Mouse (Mus musculus) heart, postnatal 4 days (tissue): ENCODE results near the gene Tll1. TPM values are rescaled to one million over a fixed set of nuclear protein-coding genes. Genes with fewer than 3 reads are reported as not detected.

Source experiments
- DNase-seq: peaks from one replicate; pipeline ENCODE4 v3.0.0; 2021
- total RNA-seq, 2 experiments: library from RNA; stranded (reverse); gene quantifications; 2 replicates each; pipeline ENCODE4 v1.2.3; 2021

Tll1 gene
- 1 to 10 TPM; 1.8 to 2.1 TPM for total RNA-seq

DNA sequence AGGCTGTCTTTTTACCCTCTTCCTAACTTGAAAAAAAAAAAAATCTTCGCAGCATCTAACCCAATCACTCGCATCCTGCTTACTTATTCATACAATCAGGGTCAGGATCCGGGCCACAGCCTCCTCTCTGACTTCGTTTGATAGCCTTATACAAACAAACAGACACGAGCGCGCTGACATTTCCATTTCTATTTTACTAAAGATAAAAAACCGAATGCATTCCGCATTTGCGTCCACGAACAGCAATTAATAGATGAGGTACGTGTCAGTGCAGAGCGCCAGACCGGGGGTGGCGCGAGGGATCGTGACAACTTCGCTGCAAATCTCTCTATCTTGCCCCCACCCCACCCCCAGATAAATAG, at the start of gene Tll1:
Gene Tll1 (minus strand): TSS at position 248 of the 362 bp plus-strand sequence.
- peak; percentile 4 for DNase-seq

DNA sequence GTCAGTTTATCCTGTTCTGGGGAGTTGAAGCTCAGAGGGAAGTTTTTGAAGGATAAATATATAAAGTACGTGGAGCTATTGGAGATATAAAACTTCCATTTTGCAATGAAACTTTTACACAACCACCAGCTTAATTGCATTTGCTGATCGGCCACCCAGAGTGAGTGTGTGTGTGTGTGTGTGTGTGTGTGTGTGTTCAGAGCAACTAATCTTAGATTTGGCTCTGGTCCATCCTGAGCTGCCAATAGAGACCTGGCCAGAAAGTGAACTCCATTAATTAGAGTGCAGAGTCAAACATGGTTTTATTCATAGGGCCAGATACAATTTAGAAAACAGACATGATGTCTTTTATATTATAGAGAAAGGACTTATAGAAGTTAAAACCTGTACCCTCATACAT, 32.6 kb upstream of the Tll1 start:
- DNase-seq: no peak

DNA sequence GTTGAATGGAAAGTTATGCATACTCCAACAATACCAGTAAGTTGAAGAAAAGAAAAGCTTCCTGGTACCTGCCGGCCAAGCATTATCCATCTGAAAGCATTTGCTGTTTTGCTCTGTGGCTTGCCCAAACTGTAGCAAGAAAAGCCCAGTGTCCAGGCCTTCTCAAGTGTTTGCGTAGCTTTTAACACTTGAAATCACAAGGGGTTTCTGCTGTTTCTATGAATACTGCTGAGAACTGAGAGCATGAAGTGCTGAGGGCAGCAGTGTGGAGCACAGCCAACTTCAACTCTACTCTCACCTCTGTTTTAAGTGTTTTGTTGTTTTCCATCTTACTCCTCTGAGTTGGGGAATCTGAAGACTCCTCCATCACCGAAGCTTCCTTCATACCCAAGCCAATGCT, 15.5 kb upstream of the Tll1 start:
- no peak for DNase-seq

GRCm38 (mm10) chr8:64217644-64218043, 11.6 kb upstream of the Tll1 start:
- DNase-seq: no peak

- DNase-seq: no peak
These were observed 10.2 kb upstream of the Tll1 start for GRCm38 (mm10) chr8:64216252-64216651.

DNA sequence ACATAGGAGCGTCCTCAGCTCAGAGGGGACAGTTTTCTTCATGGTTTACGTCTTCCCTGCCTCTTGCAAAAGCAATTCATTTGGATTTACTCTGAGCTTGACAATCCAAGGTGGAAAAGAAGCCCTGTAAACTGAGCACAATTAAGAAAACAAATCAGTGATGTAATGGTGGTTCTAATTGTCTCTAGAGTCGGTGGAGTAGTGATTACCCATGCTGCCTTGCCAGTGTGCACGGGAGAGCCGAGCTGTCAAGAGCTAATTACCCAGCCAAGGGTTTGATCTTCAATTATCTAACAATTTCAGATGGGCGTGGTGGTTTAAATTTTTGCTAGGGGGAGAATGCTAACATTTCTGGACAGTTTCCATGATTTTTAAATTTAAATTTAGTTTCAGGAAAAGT, 9.3 kb upstream of the Tll1 start:
- no peak for DNase-seq

DNA sequence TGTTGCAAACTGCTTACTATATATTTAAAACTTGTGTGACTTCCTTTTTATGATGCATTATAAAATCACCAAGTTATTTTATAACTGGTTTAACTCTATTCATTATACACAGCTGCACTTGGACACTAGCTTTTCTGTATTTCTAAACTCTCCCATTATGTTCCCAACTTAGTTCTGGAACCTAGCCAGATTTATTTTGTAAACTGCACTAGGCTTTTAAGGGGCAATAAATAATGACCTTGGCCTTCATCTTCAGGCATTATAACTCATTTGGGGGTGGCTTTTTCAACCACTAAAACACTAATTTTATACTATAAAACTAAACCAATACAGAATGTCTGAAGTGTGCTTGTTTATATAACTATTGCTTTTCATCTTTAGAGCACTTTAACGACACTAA, 8.8 kb upstream of the Tll1 start:
- DNase-seq: no peak

DNA sequence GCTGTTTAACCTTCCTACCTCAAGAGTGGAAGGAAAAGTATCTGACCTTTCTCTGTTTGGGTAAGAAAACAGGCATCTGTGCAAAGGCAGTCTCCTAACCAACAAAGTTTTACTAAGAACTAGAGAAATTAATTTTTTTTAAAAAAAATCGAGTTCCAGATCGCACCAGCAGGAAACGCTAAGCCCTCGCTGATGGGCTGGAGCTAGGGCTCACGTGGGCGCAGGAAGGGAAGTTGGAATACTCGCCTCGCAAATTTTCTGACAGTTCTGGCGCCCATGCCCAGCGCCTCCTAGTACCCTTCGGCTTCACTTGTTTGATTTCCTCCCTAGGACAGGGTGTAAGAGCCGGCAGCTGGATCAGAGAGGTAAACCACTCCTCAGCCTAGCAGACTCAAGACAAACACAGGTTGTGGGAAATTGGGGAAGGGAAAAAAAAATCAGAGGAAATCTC, 365 bp upstream of the Tll1 start:
- peak; percentile 31 for DNase-seq

DNA sequence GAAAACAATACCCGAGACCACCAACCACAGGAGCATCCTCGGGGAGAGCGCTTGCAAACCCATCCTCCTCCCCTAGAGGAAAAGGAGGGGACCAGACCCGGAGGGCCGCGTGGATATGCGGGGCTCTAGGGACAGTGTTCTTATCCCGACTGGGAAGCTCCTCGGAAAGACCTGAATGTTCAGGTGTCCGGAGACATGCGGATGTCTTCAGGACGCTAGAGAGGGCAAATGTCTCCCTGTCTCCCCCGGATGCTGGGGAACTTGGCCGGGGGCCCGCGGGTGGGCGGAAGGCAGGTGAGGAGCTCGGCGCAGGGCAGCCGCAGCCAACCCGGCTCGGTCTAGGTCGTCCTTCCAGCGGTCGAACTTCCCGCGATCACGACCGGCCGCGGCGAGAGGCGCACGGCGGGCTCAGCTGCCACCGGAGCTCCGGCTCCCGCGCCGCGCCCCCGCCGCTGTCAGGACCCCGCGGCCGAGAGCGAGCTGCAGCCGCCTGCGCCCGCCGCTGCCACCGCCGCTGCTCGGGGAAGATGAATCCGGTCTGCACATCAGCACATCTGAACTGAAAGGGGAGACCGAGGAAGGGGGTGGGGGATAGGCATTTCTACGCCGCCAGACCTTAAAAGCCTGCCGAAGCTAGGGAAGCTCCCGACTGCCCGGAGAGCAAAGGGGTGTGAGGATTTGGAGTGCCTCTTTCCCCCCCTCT, 599 bp downstream of the Tll1 start:
- peak; percentile 40 for DNase-seq

DNA sequence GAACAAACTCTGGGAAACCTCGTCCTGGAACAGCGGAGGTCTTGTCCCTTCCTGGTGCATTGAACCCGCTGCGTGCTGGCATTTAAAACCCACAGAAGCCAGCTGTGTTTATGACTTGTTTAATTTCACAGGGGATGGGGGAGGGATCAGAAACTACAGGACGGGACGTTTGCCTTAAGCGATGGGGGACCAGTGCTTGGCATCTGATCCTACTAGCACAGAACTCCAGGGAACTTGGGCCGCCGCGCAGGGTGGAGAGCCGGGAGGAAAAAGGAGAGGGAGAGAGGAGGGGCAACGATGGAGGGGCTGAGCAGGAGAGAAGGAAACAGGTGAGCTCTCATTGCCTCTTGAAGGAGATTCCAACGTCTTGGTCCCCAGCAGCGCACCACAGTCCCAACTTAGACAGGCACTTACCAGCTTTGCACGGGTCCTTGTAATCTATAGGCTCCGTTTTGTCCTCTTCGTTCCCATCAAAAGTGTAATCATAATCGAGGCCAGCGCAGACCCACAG, 1.2 kb downstream of the Tll1 start:
- no peak for DNase-seq

DNA sequence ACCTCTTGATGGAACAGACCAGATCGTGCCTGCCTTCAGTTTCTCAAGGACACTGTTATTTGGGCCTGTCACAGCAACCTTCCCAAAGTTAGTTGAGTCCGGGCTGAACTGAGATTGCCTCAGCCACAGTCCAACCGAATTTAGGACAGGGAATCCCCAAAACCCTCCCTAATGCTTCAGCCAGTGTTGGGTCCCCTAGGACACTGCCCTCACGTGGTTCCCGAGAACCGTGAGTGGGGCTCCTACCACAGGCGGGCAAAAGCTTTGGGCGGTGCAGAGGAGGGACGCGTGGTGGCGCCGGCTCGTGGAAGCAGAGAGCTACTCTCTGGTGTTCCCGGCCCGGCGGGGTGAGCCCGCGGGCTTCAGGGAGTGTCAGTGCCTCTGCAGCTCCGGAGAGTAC, 1.9 kb downstream of the Tll1 start:
- DNase-seq: peak; percentile 57

DNA sequence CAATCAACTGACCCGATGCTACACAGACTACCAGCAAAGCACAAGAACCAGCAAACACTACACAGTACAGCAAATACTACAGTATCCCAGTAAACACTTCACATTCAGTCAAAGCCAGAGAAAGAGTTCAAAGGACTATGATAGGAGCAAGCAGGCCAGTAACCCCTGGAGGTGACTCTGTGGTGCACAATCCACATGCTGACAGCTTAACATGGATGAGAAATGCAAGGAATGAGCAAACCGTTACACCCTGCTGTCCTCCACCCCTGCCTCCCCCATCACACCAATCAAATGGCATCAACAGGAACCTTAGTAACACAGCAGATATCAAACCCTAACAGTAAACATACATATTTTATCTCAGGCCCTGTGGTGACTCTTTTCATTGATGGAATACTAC, 7.7 kb downstream of the Tll1 start:
- no peak for DNase-seq

DNA sequence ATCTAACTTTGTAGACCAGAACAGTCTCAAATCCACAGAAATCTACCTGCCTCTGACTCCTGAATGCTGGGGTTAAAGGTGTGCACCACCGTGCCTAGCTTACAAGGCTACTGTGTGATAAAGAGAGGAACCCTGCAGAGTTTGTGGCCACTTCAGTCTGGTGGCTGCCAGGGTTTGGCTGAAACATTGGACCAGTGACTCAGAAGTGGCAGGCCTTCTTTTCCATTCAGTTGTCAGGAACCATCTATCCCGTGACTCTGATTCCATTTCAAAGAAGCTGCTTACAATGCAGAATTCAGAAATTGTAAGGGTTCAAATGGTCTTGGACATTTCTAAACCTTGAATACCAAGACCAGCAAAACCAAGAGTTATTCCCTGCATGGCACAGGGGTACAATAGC, 12.7 kb downstream of the Tll1 start:
- DNase-seq: no peak

DNA sequence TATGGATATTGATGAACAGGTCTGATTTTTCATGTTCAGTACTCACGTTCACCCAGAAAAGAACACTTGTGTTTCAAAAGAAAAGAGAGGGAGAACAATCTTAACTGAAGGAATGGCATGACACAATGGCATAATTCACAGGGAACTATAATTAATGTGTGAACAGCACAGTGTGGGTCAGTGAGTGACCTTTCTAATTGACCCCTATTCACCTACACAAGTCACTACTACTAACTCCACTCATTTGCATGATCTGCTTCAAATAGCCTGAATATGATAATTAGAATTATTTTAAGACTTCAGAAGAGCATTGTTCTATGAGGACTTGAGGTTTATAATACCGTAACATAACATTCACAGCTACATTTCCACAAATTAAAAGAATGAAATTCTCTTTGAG, 18.2 kb downstream of the Tll1 start:
- no peak for DNase-seq

GRCm38 (mm10) chr8:64176931-64177330, 29.1 kb downstream of the Tll1 start:
- DNase-seq: no peak

- no peak for DNase-seq
These were observed 31.2 kb downstream of the Tll1 start for GRCm38 (mm10) chr8:64174916-64175315.

DNA sequence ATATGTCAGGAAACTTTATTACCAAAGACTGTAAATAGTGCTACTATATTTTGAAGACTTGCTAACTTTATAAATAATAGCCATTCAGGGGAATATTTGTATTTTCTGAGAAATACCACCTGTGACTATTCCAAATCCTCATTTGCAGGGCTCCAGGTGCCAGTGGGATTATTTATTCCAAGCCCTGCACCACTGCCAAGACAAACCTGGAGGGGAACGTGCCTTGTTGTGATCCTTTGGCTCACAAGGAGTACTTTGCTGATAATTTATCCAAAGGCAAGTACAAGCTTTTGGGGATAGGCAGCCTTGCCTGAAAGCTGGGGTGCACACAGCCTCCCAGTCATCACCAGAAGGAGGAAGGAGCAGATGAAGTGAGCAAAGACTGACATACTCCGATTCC, 32.3 kb downstream of the Tll1 start:
- DNase-seq: no peak

DNA sequence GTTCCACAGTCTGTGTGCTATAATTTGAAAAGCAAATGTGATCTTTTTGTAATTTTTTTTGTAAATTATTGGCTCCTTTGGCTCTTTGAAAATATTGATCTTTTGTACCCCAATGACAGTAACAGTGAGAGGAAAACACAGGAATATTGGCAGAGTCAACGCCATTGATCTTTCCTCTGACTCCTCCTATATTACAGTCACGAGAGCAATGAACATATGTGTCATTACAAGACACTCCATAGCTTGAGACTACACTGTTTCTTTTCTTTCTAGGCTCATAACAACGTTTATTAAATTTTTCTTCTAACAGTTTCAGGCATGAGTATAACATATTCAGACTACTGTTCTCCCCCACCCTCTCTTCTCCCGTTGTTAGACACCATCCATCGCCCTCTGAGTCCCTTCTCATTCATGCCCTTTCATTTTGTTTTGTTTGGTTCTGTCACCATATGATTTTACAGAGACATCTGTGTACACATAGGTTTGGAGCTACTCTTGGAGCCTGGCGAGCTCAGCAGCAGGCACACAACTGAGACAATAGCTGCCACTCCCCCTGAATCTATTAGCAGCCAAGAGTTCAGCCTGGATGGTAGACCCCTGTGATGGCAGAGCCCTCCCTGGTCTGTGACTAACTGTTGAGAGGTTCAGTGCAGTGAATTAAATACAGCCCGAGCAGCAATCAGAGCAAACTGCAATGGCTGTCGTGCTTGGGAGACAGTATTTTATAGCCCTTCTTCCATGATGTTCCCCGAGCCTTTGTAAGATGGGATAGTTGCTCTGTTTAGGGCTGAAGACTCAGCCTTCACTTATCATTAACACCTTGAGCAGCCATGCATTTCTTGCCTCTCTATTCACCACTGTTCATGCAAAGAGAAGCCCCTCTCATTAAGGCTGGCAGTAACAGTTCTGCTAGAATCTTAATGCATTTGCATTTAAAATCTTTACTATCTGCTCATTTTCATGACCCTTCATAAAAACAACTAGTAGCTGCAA, 52.9 kb downstream of the Tll1 start:
- DNase-seq: no peak

GRCm38 (mm10) chr8:64152216-64152804, 53.8 kb downstream of the Tll1 start:
- DNase-seq: no peak

GRCm38 (mm10) chr8:64136593-64136992, 69.5 kb downstream of the Tll1 start:
- DNase-seq: no peak

DNA sequence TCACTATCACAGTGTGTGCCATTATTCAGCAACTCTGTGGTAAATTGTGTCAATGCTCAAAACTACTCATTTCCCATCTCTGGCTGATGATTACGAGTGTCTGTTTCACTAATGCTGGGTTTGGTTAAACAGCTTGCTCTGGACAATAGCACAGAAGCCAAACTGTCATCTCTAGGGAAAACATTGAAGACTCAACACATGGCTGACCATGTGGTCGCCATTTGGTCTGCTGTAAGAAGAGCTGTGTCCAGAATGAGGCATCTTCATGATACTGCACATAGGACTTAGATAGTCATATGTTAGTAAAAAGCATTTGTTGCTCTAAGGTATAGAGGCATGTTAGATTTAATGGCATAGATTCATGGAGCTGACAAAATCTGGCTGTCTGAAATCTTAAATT, 98.9 kb downstream of the Tll1 start:
- DNase-seq: no peak

DNA sequence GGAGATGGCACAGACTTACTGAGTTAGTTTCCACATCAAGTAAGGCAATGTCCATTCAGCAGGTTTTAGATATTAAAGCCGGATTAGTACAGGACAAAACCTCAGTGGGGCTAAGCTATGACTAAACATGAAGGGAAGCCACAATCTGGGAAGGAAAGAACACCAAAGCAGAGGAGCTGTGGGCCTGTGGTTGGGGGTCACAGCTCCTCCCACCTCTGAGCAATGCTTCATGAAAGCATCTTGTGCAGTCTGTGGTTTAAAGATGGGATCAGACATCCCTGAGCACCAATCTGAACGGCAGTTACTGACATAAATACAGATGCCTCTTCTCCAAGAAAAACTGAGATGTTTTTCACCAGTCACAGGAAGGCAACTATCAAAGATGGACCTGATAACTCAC, 132.7 kb downstream of the Tll1 start:
- DNase-seq: no peak

DNA sequence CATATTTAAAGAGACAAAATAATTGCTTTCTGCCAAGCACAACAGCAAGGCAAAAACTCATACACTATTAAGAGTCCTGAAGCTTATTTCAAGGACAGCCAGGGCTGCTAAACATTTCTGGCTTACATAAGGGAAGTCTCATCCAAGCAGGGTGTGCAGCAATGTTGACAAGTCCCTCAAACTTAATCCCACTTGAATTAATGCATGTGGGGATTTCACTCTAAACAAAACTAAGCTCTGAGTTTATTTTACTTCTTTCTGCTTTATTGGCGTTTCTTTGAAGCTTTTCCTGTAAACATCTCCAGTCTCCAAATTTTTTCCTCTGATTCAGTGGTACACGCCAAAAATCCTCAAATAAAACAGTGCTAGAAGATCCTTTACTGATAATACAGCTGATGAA, 146.2 kb downstream of the Tll1 start:
- no peak for DNase-seq
